ENCODE assay signal across 9 mouse cellular contexts in genomic region chr8:111889931-111890910, GRCm38 (mm10). TPM values are rescaled to one million over a fixed set of nuclear protein-coding genes. Genes with fewer than 3 reads are reported as not detected.
A peak's percentile ranks its signal among the peaks of the same experiment; 100 is the strongest.
DNase-seq lines count a peak whose midpoint lies in the region; ATAC-seq and TF ChIP-seq lines count a peak whose summit lies in the region.
"Had no signal": no experiment of that assay in that cellular context is flagged by ENCODE, and none has a peak within 500 bp of the region (broad histone marks: within the 10 kb centered on the region; RNA-seq: fewer than 3 reads in every experiment).

No protein-coding gene starts in this region.

- peak in 1 of 2 experiments; percentile 19 for DNase-seq in left cerebral cortex, adult 2 months (ENCODE audit: extremely low spot score in 1 of 2, low spot score in 2 of 2)
- no peak for DNase-seq in left cerebral cortex, postnatal 25 days (ENCODE audit: low spot score in 2 of 2)
- peak; percentile 65 to 71 for DNase-seq in cerebellum, postnatal 10 days
- DNase-seq in hindbrain, embryonic 14.5 days (ENCODE audit: low spot score) = no peak
- DNase-seq in neural tube, embryonic 11.5 days (ENCODE audit: low spot score) = peak; percentile 17
- no peak for DNase-seq in thymus, postnatal 10 days (ENCODE audit: low spot score in 2 of 2)
- DNase-seq in heart, postnatal 10 days = no peak
- DNase-seq in heart, adult 9 months (ENCODE audit: low spot score in 2 of 2) = no peak

- no peaks in the 10 kb centered on the region for H3K36me3 ChIP-seq in hindbrain, embryonic 14.5 days (replicated peaks; ENCODE audit: control insufficient read depth, insufficient read depth)
- no peaks in the 10 kb centered on the region for H3K36me3 ChIP-seq in neural tube, embryonic 11.5 days (ENCODE audit: control insufficient read depth, insufficient read depth, low read length)

- no peaks in the 10 kb centered on the region for H3K4me1 ChIP-seq in hindbrain, embryonic 14.5 days (replicated peaks; ENCODE audit: control insufficient read depth, insufficient read depth, low read length)
- no peaks in the 10 kb centered on the region for H3K4me1 ChIP-seq in neural tube, embryonic 11.5 days (ENCODE audit: control insufficient read depth, insufficient read depth, low read length)

- no peaks in the 10 kb centered on the region for H3K9me3 ChIP-seq in hindbrain, embryonic 14.5 days (ENCODE audit: control insufficient read depth, low read length)
- no peaks in the 10 kb centered on the region for H3K9me3 ChIP-seq in neural tube, embryonic 11.5 days (ENCODE audit: control insufficient read depth, low read length)

- peak overlapping the region; percentile 37 for H3K4me3 ChIP-seq in left cerebral cortex, adult 2 months
- peak overlapping the region; percentile 31 for H3K4me3 ChIP-seq in hindbrain, embryonic 14.5 days (replicated peaks; ENCODE audit: low read length)
- 0 out of 2 replicates have a peak overlapping the region, but pooled peaks have one; percentile 12 for H3K4me3 ChIP-seq in neural tube, embryonic 11.5 days (ENCODE audit: low read depth, low read length)

- ATAC-seq in hindbrain, embryonic 14.5 days (ENCODE audit: low FRiP score) = no peak
- no peak for ATAC-seq in neural tube, embryonic 11.5 days (ENCODE audit: insufficient read depth, low FRiP score, low TSS enrichment)

- intact Hi-C loops in left cerebral cortex, adult 2 months (cut with DNase I) = no loop called here
- intact Hi-C loops in left cerebral cortex, postnatal 25 days (cut with DNase I) = no loop called here
- intact Hi-C loops in heart, postnatal 10 days (cut with DNase I) = no loop called here

- H3K27ac ChIP-seq in left cerebral cortex, adult 2 months = no peak overlapping the region
- no peak overlapping the region for H3K27ac ChIP-seq in hindbrain, embryonic 14.5 days
- H3K27ac ChIP-seq in neural tube, embryonic 11.5 days (ENCODE audit: low read depth, low read length) = no peak overlapping the region

- WGBS in hindbrain, embryonic 14.5 days = 12% methylated on average over 86 of the region's 86 CpGs
- 10% methylated on average over 86 of the region's 86 CpGs for WGBS in neural tube, embryonic 11.5 days

- no peak for TF ChIP-seq CTCF in left cerebral cortex, adult 2 months (IDR thresholded peaks at IDR 0.05)

- H3K9ac ChIP-seq in hindbrain, embryonic 14.5 days = 0 out of 2 replicates have a peak overlapping the region, but pooled peaks have one; percentile 20
- H3K9ac ChIP-seq in neural tube, embryonic 11.5 days (ENCODE audit: low read length) = no peak overlapping the region; the same call in 1 of the 2 replicates

- peak overlapping the region; percentile 57 for H3K4me2 ChIP-seq in hindbrain, embryonic 14.5 days (replicated peaks)
- peak overlapping the region; percentile 29 for H3K4me2 ChIP-seq in neural tube, embryonic 11.5 days (ENCODE audit: low read depth)

- H3K27me3 ChIP-seq in hindbrain, embryonic 14.5 days (ENCODE audit: control insufficient read depth, insufficient read depth, low read length) = peaks cover 42% of the 10 kb centered on the region
- peaks cover 35% of the 10 kb centered on the region for H3K27me3 ChIP-seq in neural tube, embryonic 11.5 days (ENCODE audit: control insufficient read depth, insufficient read depth, low read length)

RNA-seq across cellular contexts. Expression of gene Tmem170, which starts 13.7 kb away (rescaled TPM):
- total RNA-seq in left cerebral cortex, adult 2 months (2021) = 1 to 10 TPM; 3.0 to 3.4 TPM
- 1 to 10 TPM; 3.6 to 4.3 TPM for total RNA-seq in left cerebral cortex, postnatal 25 days (2021)
- polyA plus RNA-seq in hindbrain, embryonic 14.5 days (2014; fragmentation: Nextera tagmentation; extraction: Ambion mirVana) = 2.8 and 3.7 TPM in 2 replicates
- 6.0 and 6.6 TPM in 2 replicates for polyA plus RNA-seq in neural tube, embryonic 11.5 days (2014; fragmentation: Nextera tagmentation; extraction: Ambion mirVana)
- total RNA-seq in heart, postnatal 10 days (2021) = 1 to 10 TPM; 2.7 to 3.4 TPM

RNA-seq across cellular contexts. Expression of gene Chst5, which starts 20.0 kb away (rescaled TPM):
- total RNA-seq in left cerebral cortex, adult 2 months (2021) = under 1 TPM; 0.29 to 0.51 TPM
- total RNA-seq in left cerebral cortex, postnatal 25 days (2021) = under 1 TPM; 0.28 to 0.30 TPM
- polyA plus RNA-seq in hindbrain, embryonic 14.5 days (2014; fragmentation: Nextera tagmentation; extraction: Ambion mirVana) = 2.7 and 4.3 TPM in 2 replicates
- 3.2 and 4.3 TPM in 2 replicates for polyA plus RNA-seq in neural tube, embryonic 11.5 days (2014; fragmentation: Nextera tagmentation; extraction: Ambion mirVana)
- not detected for total RNA-seq in heart, postnatal 10 days (2021)
- polyA plus RNA-seq: spleen, adult 2 months had no signal

RNA-seq across cellular contexts. Expression of gene Cfdp1, which starts 36.1 kb away (rescaled TPM):
- total RNA-seq in left cerebral cortex, adult 2 months (2021) = 10 to 100 TPM; 75.4 to 83.1 TPM
- 10 to 100 TPM; 78.0 to 81.5 TPM for total RNA-seq in left cerebral cortex, postnatal 25 days (2021)
- 155 and 172 TPM in 2 replicates for polyA plus RNA-seq in hindbrain, embryonic 14.5 days (2014; fragmentation: Nextera tagmentation; extraction: Ambion mirVana)
- 205 and 212 TPM in 2 replicates for polyA plus RNA-seq in neural tube, embryonic 11.5 days (2014; fragmentation: Nextera tagmentation; extraction: Ambion mirVana)
- total RNA-seq in heart, postnatal 10 days (2021) = 10 to 100 TPM; 43.7 to 53.7 TPM

RNA-seq across cellular contexts. Expression of gene Tmem231, which starts 43.5 kb away (rescaled TPM):
- 10 to 100 TPM; 11.7 to 13.2 TPM for total RNA-seq in left cerebral cortex, adult 2 months (2021)
- total RNA-seq in left cerebral cortex, postnatal 25 days (2021) = 10 to 100 TPM; 12.0 to 13.0 TPM
- polyA plus RNA-seq in hindbrain, embryonic 14.5 days (2014; fragmentation: Nextera tagmentation; extraction: Ambion mirVana) = 15.3 and 19.6 TPM in 2 replicates
- 15.3 and 15.7 TPM in 2 replicates for polyA plus RNA-seq in neural tube, embryonic 11.5 days (2014; fragmentation: Nextera tagmentation; extraction: Ambion mirVana)
- 1 to 10 TPM; 1.5 to 2.3 TPM for total RNA-seq in heart, postnatal 10 days (2021)

RNA-seq across cellular contexts. Expression of gene Gabarapl2, which starts 50.3 kb away (rescaled TPM):
- 100 to 1,000 TPM; 209 to 211 TPM for total RNA-seq in left cerebral cortex, adult 2 months (2021)
- total RNA-seq in left cerebral cortex, postnatal 25 days (2021) = 100 to 1,000 TPM; 219 to 220 TPM
- 454 and 472 TPM in 2 replicates for polyA plus RNA-seq in hindbrain, embryonic 14.5 days (2014; fragmentation: Nextera tagmentation; extraction: Ambion mirVana)
- 314 and 318 TPM in 2 replicates for polyA plus RNA-seq in neural tube, embryonic 11.5 days (2014; fragmentation: Nextera tagmentation; extraction: Ambion mirVana)
- 100 to 1,000 TPM; 121 to 124 TPM for total RNA-seq in heart, postnatal 10 days (2021)

Comparison
In these comparisons a context has a peak if more than half of its experiments do, and no peak if none do; other contexts are left out.
1. DNase-seq: peak in cerebellum, postnatal 10 days (2 of 2) and neural tube, embryonic 11.5 days (single experiment); none in left cerebral cortex, postnatal 25 days (0 of 2), hindbrain, embryonic 14.5 days (single experiment), thymus, postnatal 10 days (0 of 2), heart, postnatal 10 days (0 of 2) and heart, adult 9 months (0 of 2).
2. Peak in every context shown above with its lines, with median percentiles within 50 percentile points of each other: H3K4me3 ChIP-seq.